Mouse (Mus musculus) liver, embryonic 13.5 days (tissue): ENCODE data around the gene Acox2. TPM values are rescaled to one million over a fixed set of nuclear protein-coding genes. Genes with fewer than 3 reads are reported as not detected.

Experiments
- ATAC-seq: fragments of 200-750 bp; cut with Nextera tagmentation; 2 replicates; pipeline ENCODE4 v1.8.0; 2017; ENCODE audit warnings: low read depth, mild to moderate bottlenecking, moderate number of reproducible peaks, moderate library complexity
- DNase-seq: peaks from one replicate; pipeline ENCODE4 v3.0.0; 2022
- H3K27ac ChIP-seq: fragments of 300-500 bp; sonication (generic); 2 replicates; pipeline ENCODE4 v1.5.1; 2015; ENCODE audit warnings: moderate library complexity, mild to moderate bottlenecking, inconsistent platforms
- H3K27me3 ChIP-seq: fragments of 300-500 bp; sonication (generic); 2 replicates; pipeline ENCODE4 v1.6.1; 2015; ENCODE audit warnings: mild to moderate bottlenecking, inconsistent platforms
- H3K36me3 ChIP-seq: fragments of 300-500 bp; sonication (generic); 2 replicates; pipeline ENCODE4 v1.6.1; 2015; ENCODE audit warnings: mild to moderate bottlenecking, inconsistent platforms
- H3K4me1 ChIP-seq: fragments of 300-500 bp; sonication (generic); replicated peaks from 2 replicates; pipeline ENCODE4 v1.6.1; 2015; ENCODE audit warnings: inconsistent platforms
- H3K4me2 ChIP-seq: fragments of 300-500 bp; sonication (generic); 2 replicates; pipeline ENCODE4 v1.6.1; 2015; ENCODE audit warnings: inconsistent platforms, mild to moderate bottlenecking, moderate library complexity
- H3K4me3 ChIP-seq: fragments of 300-500 bp; sonication (generic); replicated peaks from 2 replicates; pipeline ENCODE4 v1.5.1; 2015; ENCODE audit warnings: mild to moderate bottlenecking, inconsistent platforms
- H3K9ac ChIP-seq: fragments of 300-500 bp; sonication (generic); 2 replicates; pipeline ENCODE4 v1.6.1; 2015; ENCODE audit warnings: mild to moderate bottlenecking, inconsistent platforms
- H3K9me3 ChIP-seq: fragments of 300-500 bp; sonication (generic); replicated peaks from 2 replicates; pipeline ENCODE4 v1.6.1; 2016; ENCODE audit warnings: inconsistent platforms
- WGBS: fragments of 180-500 bp; shearing (Covaris S2); methylation state at CpG from one replicate; pipeline ENCODE4 v1.1.7; 2015; ENCODE audit not compliant: insufficient replicate concordance; 5-methylcytosine and 5-hydroxymethylcytosine counted together
- polyA plus RNA-seq: library from polyadenylated mRNA; unstranded; fragments of >200 nt; fragmentation: Nextera tagmentation; extraction: Ambion mirVana; gene quantifications from 2 replicates; pipeline ENCODE4 v1.2.1, GENCODE M21; 2015

Acox2 gene
- polyA plus RNA-seq, 1 experiment from 2014 or later = 9.8 TPM

GRCm38 (mm10) chr14:8222561-8222960 lies 36.6 kb downstream of the Acox2 start:
- ATAC-seq (no peak), DNase-seq (no peak)
- WGBS = 87% methylated on average over 16 of the region's 16 CpGs
- H3K27me3 ChIP-seq = no peaks in the 10 kb centered on the region
- H3K4me2 ChIP-seq = no peak overlapping the region
- H3K36me3 ChIP-seq = peaks cover 9% of the 10 kb centered on the region
- H3K27ac ChIP-seq = no peak overlapping the region
- no peak overlapping the region for H3K9ac ChIP-seq
- H3K4me1 ChIP-seq = peaks cover 47% of the 10 kb centered on the region
- no peaks in the 10 kb centered on the region for H3K9me3 ChIP-seq
- H3K4me3 ChIP-seq = no peak overlapping the region

GRCm38 (mm10) chr14:8220912-8221311 lies 38.2 kb downstream of the Acox2 start:
- Histone ChIP-seq H3K27ac (0 out of 2 replicates have a peak overlapping the region, but pooled peaks have one; percentile 8), H3K4me3 (no peak overlapping the region), H3K9ac (no peak overlapping the region), H3K4me2 (no peak overlapping the region), H3K9me3 (no peaks in the 10 kb centered on the region), H3K36me3 (peaks cover 9% of the 10 kb centered on the region), H3K4me1 (peaks cover 55% of the 10 kb centered on the region), H3K27me3 (no peaks in the 10 kb centered on the region)
- no peak for DNase-seq
- ATAC-seq = peak; percentile 73
- WGBS = 32% methylated on average over 2 of the region's 2 CpGs

GRCm38 (mm10) chr14:8220306-8220705 lies 38.8 kb downstream of the Acox2 start:
- DNase-seq = no peak

GRCm38 (mm10) chr14:8219876-8220275 lies 39.3 kb downstream of the Acox2 start:
- 83% methylated on average over 11 of the region's 11 CpGs for WGBS
- no peak overlapping the region for H3K27ac ChIP-seq

More at GRCm38 (mm10) chr14:8220306-8220705, 38.8 kb downstream of the Acox2 start:
- H3K9me3 ChIP-seq = no peaks in the 10 kb centered on the region
- H3K4me1 ChIP-seq = peaks cover 58% of the 10 kb centered on the region
- H3K9ac ChIP-seq = no peak overlapping the region
- 45% methylated on average over 7 of the region's 7 CpGs for WGBS
- H3K27me3 ChIP-seq = no peaks in the 10 kb centered on the region
- 0 out of 2 replicates have a peak, but pooled peaks have one; percentile 35 for ATAC-seq
- peaks cover 9% of the 10 kb centered on the region for H3K36me3 ChIP-seq
- H3K4me3 ChIP-seq = no peak overlapping the region
- H3K4me2 ChIP-seq = no peak overlapping the region
- no peak overlapping the region for H3K27ac ChIP-seq

GRCm38 (mm10) chr14:8218730-8219380 lies 40.3 kb downstream of the Acox2 start:
- no peak overlapping the region for H3K27ac ChIP-seq
- no peak overlapping the region for H3K4me3 ChIP-seq
- peaks cover 9% of the 10 kb centered on the region for H3K36me3 ChIP-seq
- peaks cover 52% of the 10 kb centered on the region for H3K4me1 ChIP-seq
- no peak overlapping the region for H3K9ac ChIP-seq
- no peaks in the 10 kb centered on the region for H3K9me3 ChIP-seq
- DNase-seq (no peak), ATAC-seq (no peak)
- no peaks in the 10 kb centered on the region for H3K27me3 ChIP-seq
- 67% methylated on average over 10 of the region's 10 CpGs for WGBS
- H3K4me2 ChIP-seq = no peak overlapping the region

More at GRCm38 (mm10) chr14:8219876-8220275, 39.3 kb downstream of the Acox2 start:
- Histone ChIP-seq H3K9ac (no peak overlapping the region), H3K4me1 (peaks cover 58% of the 10 kb centered on the region), H3K9me3 (no peaks in the 10 kb centered on the region), H3K4me2 (no peak overlapping the region), H3K36me3 (peaks cover 9% of the 10 kb centered on the region), H3K27me3 (no peaks in the 10 kb centered on the region), H3K4me3 (no peak overlapping the region)
- DNase-seq = no peak
- no peak for ATAC-seq

- no peak for ATAC-seq
Observed at GRCm38 (mm10) chr14:8218238-8218637, 40.9 kb downstream of the Acox2 start.

GRCm38 (mm10) chr14:8216100-8216499 lies 43.1 kb downstream of the Acox2 start:
- Histone ChIP-seq H3K4me3 (peak overlapping the region; percentile 78; the same call in 1 of the 2 replicates), H3K4me2 (peak overlapping the region; percentile 95), H3K9me3 (no peaks in the 10 kb centered on the region), H3K4me1 (peaks cover 40% of the 10 kb centered on the region), H3K27ac (no peak overlapping the region), H3K9ac (peak overlapping the region; percentile 91; the same call in 1 of the 2 replicates), H3K27me3 (no peaks in the 10 kb centered on the region), H3K36me3 (no peaks in the 10 kb centered on the region)
- WGBS = 41% methylated on average over 5 of the region's 5 CpGs
- DNase-seq = no peak
- no peak for ATAC-seq

More at GRCm38 (mm10) chr14:8218238-8218637, 40.9 kb downstream of the Acox2 start:
- Histone ChIP-seq H3K4me2 (no peak overlapping the region), H3K4me3 (no peak overlapping the region), H3K27ac (no peak overlapping the region), H3K36me3 (peaks cover 9% of the 10 kb centered on the region), H3K9me3 (no peaks in the 10 kb centered on the region), H3K9ac (no peak overlapping the region), H3K4me1 (peaks cover 51% of the 10 kb centered on the region), H3K27me3 (no peaks in the 10 kb centered on the region)
- WGBS = 66% methylated on average over 7 of the region's 7 CpGs
- DNase-seq = no peak

GRCm38 (mm10) chr14:8215208-8215778 lies 43.9 kb downstream of the Acox2 start:
- H3K27me3 ChIP-seq = no peaks in the 10 kb centered on the region
- H3K27ac ChIP-seq = peak overlapping the region; percentile 3; the same call in 1 of the 2 replicates
- ATAC-seq (no peak), DNase-seq (peak; percentile 22)
- H3K4me3 ChIP-seq = peak overlapping the region; percentile 78
- 18% methylated on average over 21 of the region's 21 CpGs for WGBS
- peaks cover 33% of the 10 kb centered on the region for H3K4me1 ChIP-seq
- H3K9ac ChIP-seq = peak overlapping the region; percentile 91
- H3K4me2 ChIP-seq = peak overlapping the region; percentile 95
- H3K36me3 ChIP-seq = no peaks in the 10 kb centered on the region
- no peaks in the 10 kb centered on the region for H3K9me3 ChIP-seq

GRCm38 (mm10) chr14:8214299-8215207 lies 44.6 kb downstream of the Acox2 start:
- Histone ChIP-seq H3K9me3 (no peaks in the 10 kb centered on the region), H3K27me3 (no peaks in the 10 kb centered on the region), H3K9ac (peak overlapping the region; percentile 91), H3K27ac (peak overlapping the region; percentile 89), H3K4me1 (peaks cover 33% of the 10 kb centered on the region), H3K4me2 (peak overlapping the region; percentile 95), H3K36me3 (no peaks in the 10 kb centered on the region), H3K4me3 (peak overlapping the region; percentile 78)
- 2% methylated on average over 63 of the region's 63 CpGs for WGBS
- DNase-seq (peak; percentile 57), ATAC-seq (peak; percentile 74)

- ATAC-seq (peak; percentile 94), DNase-seq (peak; percentile 94)
- H3K4me1 ChIP-seq = peaks cover 29% of the 10 kb centered on the region
- no peaks in the 10 kb centered on the region for H3K27me3 ChIP-seq
- peak within 1 kb of the TSS; percentile 95 for H3K4me2 ChIP-seq
- H3K36me3 ChIP-seq = no peaks in the 10 kb centered on the region
- peak within 1 kb of the TSS; percentile 91 for H3K9ac ChIP-seq
- H3K4me3 ChIP-seq = peak within 1 kb of the TSS; percentile 78
- no peaks in the 10 kb centered on the region for H3K9me3 ChIP-seq
- H3K27ac ChIP-seq = peak within 1 kb of the TSS; percentile 89
- whole genome bisulfite sequencing = under 1% methylated on average over 27 of the region's 49 CpGs
Observed at GRCm38 (mm10) chr14:8213803-8214224, 45.3 kb downstream of the Acox2 start, which contains the start of gene Kctd6. TSS of gene Kctd6 (plus strand) at chr14:8214140.

- Histone ChIP-seq H3K4me2 (no peak overlapping the region), H3K9ac (no peak overlapping the region), H3K4me3 (no peak overlapping the region), H3K4me1 (peaks cover 26% of the 10 kb centered on the region), H3K27me3 (no peaks in the 10 kb centered on the region), H3K36me3 (no peaks in the 10 kb centered on the region), H3K27ac (no peak overlapping the region), H3K9me3 (no peaks in the 10 kb centered on the region)
- DNase-seq (no peak), ATAC-seq (no peak)
- WGBS = 67% methylated on average over 2 of the region's 2 CpGs
Observed at GRCm38 (mm10) chr14:8212996-8213395, 46.2 kb downstream of the Acox2 start.
